Mouse (Mus musculus): Measurements from ENCODE around the gene Phox2a.

- TF ChIP-seq CTCF (IDR thresholded peaks at IDR 0.05 in 2 of 3, conservative IDR thresholded peaks at IDR 0.05 in 1 of 3; ENCODE audit: control insufficient read depth in 1 of 3, insufficient read depth in 1 of 3, low read depth in 2 of 3, low read length in 3 of 3, poor library complexity in 1 of 3, severe bottlenecking in 1 of 3) (no peak), ZMIZ1 (IDR thresholded peaks at IDR 0.05; ENCODE audit: low read depth, low read length) (no peak), POLR2A (IDR thresholded peaks at IDR 0.05; ENCODE audit: control insufficient read depth in 1 of 2, insufficient read depth in 1 of 2, low read depth in 1 of 2, low read length in 2 of 2, poor library complexity in 1 of 2) (no peak)
Measured at GRCm38 (mm10) chr7:101853816-101854215, 35.7 kb downstream of the Phox2a start.
